Mouse (Mus musculus): Measurements from ENCODE around the gene Cnga1. TPM values are rescaled to one million over a fixed set of nuclear protein-coding genes. Genes with fewer than 3 reads are reported as not detected.

Gene Cnga1
- polyA plus RNA-seq (2016; fragmentation: Nextera tagmentation; extraction: Ambion mirVana) = not detected in 2 replicates

- DNase-seq (ENCODE audit: low spot score) = no peak
- Histone ChIP-seq H3K4me3 (no peak within 1 kb of the TSS), H3K27ac (no peak within 1 kb of the TSS), H3K9me3 (replicated peaks) (no peaks in the 10 kb centered on the region), H3K4me1 (peaks cover 16% of the 10 kb centered on the region), H3K27me3 (ENCODE audit: low read depth, poor library complexity, severe bottlenecking) (peaks cover 33% of the 10 kb centered on the region), H3K36me3 (no peaks in the 10 kb centered on the region)
- WGBS = 93% methylated on average over 1 of the region's 1 CpGs
Observed at GRCm38 (mm10) chr5:72644175-72644574, at the start of gene Cnga1. TSS of gene Cnga1 (minus strand) at chr5:72644275.

- H3K4me3 ChIP-seq = no peak overlapping the region
- no peaks in the 10 kb centered on the region for H3K36me3 ChIP-seq
Observed at GRCm38 (mm10) chr5:72690516-72690915, 46.4 kb upstream of the Cnga1 start.

GRCm38 (mm10) chr5:72689556-72689955, 45.5 kb upstream of the Cnga1 start:
- no peaks in the 10 kb centered on the region for H3K36me3 ChIP-seq
- DNase-seq (ENCODE audit: low spot score) = no peak
- H3K27ac ChIP-seq = no peak overlapping the region
- H3K4me1 ChIP-seq = no peaks in the 10 kb centered on the region
- no peak overlapping the region for H3K4me3 ChIP-seq
- no peaks in the 10 kb centered on the region for H3K27me3 ChIP-seq (ENCODE audit: low read depth, poor library complexity, severe bottlenecking)
- H3K9me3 ChIP-seq (replicated peaks) = no peaks in the 10 kb centered on the region
- 93% methylated on average over 7 of the region's 7 CpGs for WGBS

More at GRCm38 (mm10) chr5:72690516-72690915, 46.4 kb upstream of the Cnga1 start:
- 96% methylated on average over 5 of the region's 5 CpGs for WGBS
- Histone ChIP-seq H3K27ac (no peak overlapping the region), H3K9me3 (replicated peaks) (no peaks in the 10 kb centered on the region), H3K27me3 (ENCODE audit: low read depth, poor library complexity, severe bottlenecking) (no peaks in the 10 kb centered on the region), H3K4me1 (no peaks in the 10 kb centered on the region)
- DNase-seq (ENCODE audit: low spot score) = no peak

- Histone ChIP-seq H3K36me3 (no peaks in the 10 kb centered on the region), H3K27me3 (ENCODE audit: low read depth, poor library complexity, severe bottlenecking) (no peaks in the 10 kb centered on the region), H3K4me1 (no peaks in the 10 kb centered on the region), H3K9me3 (replicated peaks) (no peaks in the 10 kb centered on the region), H3K4me3 (no peak overlapping the region), H3K27ac (no peak overlapping the region)
- DNase-seq (ENCODE audit: low spot score) = no peak
- 85% methylated on average over 6 of the region's 6 CpGs for WGBS
Observed at GRCm38 (mm10) chr5:72681451-72681850, 37.4 kb upstream of the Cnga1 start.

GRCm38 (mm10) chr5:72674994-72675542, 31.0 kb upstream of the Cnga1 start:
- 87% methylated on average over 9 of the region's 9 CpGs for WGBS
- no peak for DNase-seq (ENCODE audit: low spot score)
- Histone ChIP-seq H3K4me1 (no peaks in the 10 kb centered on the region), H3K36me3 (no peaks in the 10 kb centered on the region), H3K27me3 (ENCODE audit: low read depth, poor library complexity, severe bottlenecking) (no peaks in the 10 kb centered on the region), H3K27ac (no peak overlapping the region), H3K4me3 (no peak overlapping the region), H3K9me3 (replicated peaks) (no peaks in the 10 kb centered on the region)

GRCm38 (mm10) chr5:72671017-72671699, 27.1 kb upstream of the Cnga1 start:
- Histone ChIP-seq H3K4me1 (no peaks in the 10 kb centered on the region), H3K27ac (no peak overlapping the region), H3K27me3 (ENCODE audit: low read depth, poor library complexity, severe bottlenecking) (no peaks in the 10 kb centered on the region), H3K4me3 (no peak overlapping the region), H3K36me3 (no peaks in the 10 kb centered on the region), H3K9me3 (replicated peaks) (no peaks in the 10 kb centered on the region)
- no peak for DNase-seq (ENCODE audit: low spot score)
- WGBS = 88% methylated on average over 8 of the region's 8 CpGs

GRCm38 (mm10) chr5:72668351-72668750, 24.3 kb upstream of the Cnga1 start:
- 90% methylated on average over 9 of the region's 9 CpGs for WGBS
- Histone ChIP-seq H3K4me1 (no peaks in the 10 kb centered on the region), H3K36me3 (no peaks in the 10 kb centered on the region)

GRCm38 (mm10) chr5:72666428-72666827, 22.4 kb upstream of the Cnga1 start:
- Histone ChIP-seq H3K27me3 (ENCODE audit: low read depth, poor library complexity, severe bottlenecking) (no peaks in the 10 kb centered on the region), H3K9me3 (replicated peaks) (no peaks in the 10 kb centered on the region), H3K27ac (no peak overlapping the region), H3K4me3 (no peak overlapping the region), H3K4me1 (no peaks in the 10 kb centered on the region), H3K36me3 (no peaks in the 10 kb centered on the region)
- 88% methylated on average over 7 of the region's 7 CpGs for WGBS
- no peak for DNase-seq (ENCODE audit: low spot score)

More at GRCm38 (mm10) chr5:72668351-72668750, 24.3 kb upstream of the Cnga1 start:
- Histone ChIP-seq H3K27me3 (ENCODE audit: low read depth, poor library complexity, severe bottlenecking) (no peaks in the 10 kb centered on the region), H3K9me3 (replicated peaks) (no peaks in the 10 kb centered on the region), H3K4me3 (no peak overlapping the region), H3K27ac (no peak overlapping the region)
- no peak for DNase-seq (ENCODE audit: low spot score)

- H3K27me3 ChIP-seq (ENCODE audit: low read depth, poor library complexity, severe bottlenecking) = no peaks in the 10 kb centered on the region
- peak; percentile 68 for DNase-seq (ENCODE audit: low spot score)
- H3K4me1 ChIP-seq = no peaks in the 10 kb centered on the region
- H3K9me3 ChIP-seq (replicated peaks) = no peaks in the 10 kb centered on the region
- no peak overlapping the region for H3K4me3 ChIP-seq
- no peaks in the 10 kb centered on the region for H3K36me3 ChIP-seq
- H3K27ac ChIP-seq = no peak overlapping the region
- 27% methylated on average over 5 of the region's 5 CpGs for WGBS
Observed at GRCm38 (mm10) chr5:72665281-72665680, 21.2 kb upstream of the Cnga1 start.

- H3K4me1 ChIP-seq = no peaks in the 10 kb centered on the region
- no peak overlapping the region for H3K27ac ChIP-seq
- WGBS = 57% methylated on average over 3 of the region's 3 CpGs
- no peak for DNase-seq (ENCODE audit: low spot score)
- no peaks in the 10 kb centered on the region for H3K27me3 ChIP-seq (ENCODE audit: low read depth, poor library complexity, severe bottlenecking)
- no peak overlapping the region for H3K4me3 ChIP-seq
- H3K36me3 ChIP-seq = no peaks in the 10 kb centered on the region
- no peaks in the 10 kb centered on the region for H3K9me3 ChIP-seq (replicated peaks)
Observed at GRCm38 (mm10) chr5:72664854-72665253, 20.8 kb upstream of the Cnga1 start.

GRCm38 (mm10) chr5:72664126-72664525, 20.1 kb upstream of the Cnga1 start:
- H3K27ac ChIP-seq = no peak overlapping the region
- no peaks in the 10 kb centered on the region for H3K4me1 ChIP-seq
- no peaks in the 10 kb centered on the region for H3K9me3 ChIP-seq (replicated peaks)
- H3K27me3 ChIP-seq (ENCODE audit: low read depth, poor library complexity, severe bottlenecking) = no peaks in the 10 kb centered on the region
- no peaks in the 10 kb centered on the region for H3K36me3 ChIP-seq
- DNase-seq (ENCODE audit: low spot score) = no peak
- H3K4me3 ChIP-seq = no peak overlapping the region
- 93% methylated on average over 5 of the region's 5 CpGs for WGBS

- Histone ChIP-seq H3K4me1 (peaks cover 8% of the 10 kb centered on the region), H3K9me3 (replicated peaks) (no peaks in the 10 kb centered on the region), H3K4me3 (no peak overlapping the region), H3K27ac (no peak overlapping the region), H3K27me3 (ENCODE audit: low read depth, poor library complexity, severe bottlenecking) (no peaks in the 10 kb centered on the region), H3K36me3 (no peaks in the 10 kb centered on the region)
- no peak for DNase-seq (ENCODE audit: low spot score)
- 90% methylated on average over 6 of the region's 6 CpGs for WGBS
Observed at GRCm38 (mm10) chr5:72661051-72661781, 17.1 kb upstream of the Cnga1 start.

- H3K36me3 ChIP-seq = no peaks in the 10 kb centered on the region
- H3K27me3 ChIP-seq (ENCODE audit: low read depth, poor library complexity, severe bottlenecking) = no peaks in the 10 kb centered on the region
- peaks cover 10% of the 10 kb centered on the region for H3K4me1 ChIP-seq
- H3K9me3 ChIP-seq (replicated peaks) = no peaks in the 10 kb centered on the region
- H3K27ac ChIP-seq = no peak overlapping the region
- DNase-seq (ENCODE audit: low spot score) = no peak
- WGBS = 90% methylated on average over 13 of the region's 13 CpGs
- H3K4me3 ChIP-seq = no peak overlapping the region
Observed at GRCm38 (mm10) chr5:72658375-72658774, 14.3 kb upstream of the Cnga1 start.
